Mouse (Mus musculus) heart, embryonic 13.5 days (tissue): Measurements from ENCODE around the gene Mep1a. TPM values are rescaled to one million over a fixed set of nuclear protein-coding genes. Genes with fewer than 3 reads are reported as not detected.
"Not testable (repeated sequence)": the region's sequence is repeated elsewhere in the genome, so short reads cannot be mapped to it uniquely, and the experiment has no call there.

Source experiments
- ATAC-seq: fragments of 200-750 bp; cut with Nextera tagmentation; 2 replicates; pipeline ENCODE4 v1.8.0; 2017; ENCODE audit warnings: moderate TSS enrichment; ENCODE audit not compliant: insufficient number of reproducible peaks, low FRiP score, low TSS enrichment; ENCODE audit errors: extremely low read depth
- H3K27ac ChIP-seq: fragments of 300-500 bp; sonication (generic); replicated peaks from 2 replicates; pipeline ENCODE4 v1.5.1; 2015; ENCODE audit warnings: moderate library complexity, mild to moderate bottlenecking, inconsistent platforms
- H3K27me3 ChIP-seq: fragments of 300-500 bp; sonication (generic); replicated peaks from 2 replicates; pipeline ENCODE4 v1.6.1; 2015; ENCODE audit warnings: mild to moderate bottlenecking, inconsistent platforms
- H3K36me3 ChIP-seq: fragments of 300-500 bp; sonication (generic); 2 replicates; pipeline ENCODE4 v1.6.1; 2015; ENCODE audit warnings: mild to moderate bottlenecking, inconsistent platforms
- H3K4me1 ChIP-seq: fragments of 300-500 bp; sonication (generic); 2 replicates; pipeline ENCODE4 v1.6.1; 2015; ENCODE audit warnings: inconsistent platforms
- H3K4me2 ChIP-seq: fragments of 300-500 bp; sonication (generic); 2 replicates; pipeline ENCODE4 v1.6.1; 2015; ENCODE audit warnings: inconsistent platforms, mild to moderate bottlenecking, moderate library complexity
- H3K4me3 ChIP-seq: fragments of 300-500 bp; sonication (generic); 2 replicates; pipeline ENCODE4 v1.5.1; 2015; ENCODE audit warnings: moderate library complexity, mild to moderate bottlenecking, inconsistent platforms
- H3K9ac ChIP-seq: fragments of 300-500 bp; sonication (generic); 2 replicates; pipeline ENCODE4 v1.6.1; 2015; ENCODE audit warnings: inconsistent platforms, mild to moderate bottlenecking, moderate library complexity
- H3K9me3 ChIP-seq: fragments of 300-500 bp; sonication (generic); 2 replicates; pipeline ENCODE4 v1.6.1; 2016; ENCODE audit warnings: inconsistent platforms
- WGBS: fragments of 180-500 bp; shearing (Covaris S2); methylation state at CpG from one replicate; pipeline ENCODE4 v1.1.7; 2015; ENCODE audit warnings: mixed read lengths; 5-methylcytosine and 5-hydroxymethylcytosine counted together
- polyA plus RNA-seq: library from polyadenylated mRNA; unstranded; fragments of >200 nt; fragmentation: Nextera tagmentation; extraction: Ambion mirVana; gene quantifications from 2 replicates; pipeline ENCODE4 v1.2.1, GENCODE M21; 2015

Mep1a gene
- polyA plus RNA-seq, 1 experiment from 2014 or later, result not detected

GRCm38 (mm10) chr17:43510782-43511181 is 8.2 kb upstream of the Mep1a start:
- no peaks in the 10 kb centered on the region for H3K27me3 ChIP-seq
- H3K4me1 ChIP-seq, result no peaks in the 10 kb centered on the region
- no peak overlapping the region for H3K9ac ChIP-seq
- no peak overlapping the region for H3K4me3 ChIP-seq
- H3K9me3 ChIP-seq, result peaks cover 17% of the 10 kb centered on the region
- no peaks in the 10 kb centered on the region for H3K36me3 ChIP-seq
- no peak overlapping the region for H3K27ac ChIP-seq
- WGBS, result 79% methylated on average over 4 of the region's 4 CpGs
- ATAC-seq, result no peak
- H3K4me2 ChIP-seq, result no peak overlapping the region

- ATAC-seq, result no peak
- no peak overlapping the region for H3K4me3 ChIP-seq
- no peaks in the 10 kb centered on the region for H3K36me3 ChIP-seq
- 55% methylated on average over 6 of the region's 6 CpGs for WGBS
- H3K9me3 ChIP-seq, result no peaks in the 10 kb centered on the region
- no peak overlapping the region for H3K4me2 ChIP-seq
- H3K4me1 ChIP-seq, result peaks cover 3% of the 10 kb centered on the region; the same call in 1 of the 2 replicates
- no peak overlapping the region for H3K27ac ChIP-seq
- no peak overlapping the region for H3K9ac ChIP-seq
- H3K27me3 ChIP-seq, result no peaks in the 10 kb centered on the region
These were observed 2.0 kb upstream of the Mep1a start for GRCm38 (mm10) chr17:43504594-43504934.

GRCm38 (mm10) chr17:43503861-43504593 is 1.4 kb upstream of the Mep1a start:
- H3K4me3 ChIP-seq, result no peak overlapping the region
- 50% methylated on average over 4 of the region's 4 CpGs for WGBS
- no peak for ATAC-seq
- H3K4me1 ChIP-seq, result peaks cover 3% of the 10 kb centered on the region; the same call in 1 of the 2 replicates
- H3K9me3 ChIP-seq, result no peaks in the 10 kb centered on the region
- H3K36me3 ChIP-seq, result no peaks in the 10 kb centered on the region
- no peak overlapping the region for H3K4me2 ChIP-seq
- no peaks in the 10 kb centered on the region for H3K27me3 ChIP-seq
- no peak overlapping the region for H3K9ac ChIP-seq
- H3K27ac ChIP-seq, result no peak overlapping the region

GRCm38 (mm10) chr17:43501631-43502030 is 981 bp downstream of the Mep1a start:
- 87% methylated on average over 5 of the region's 5 CpGs for WGBS

GRCm38 (mm10) chr17:43501223-43501622 is 1.4 kb downstream of the Mep1a start:
- Histone ChIP-seq H3K27me3 (no peaks in the 10 kb centered on the region), H3K9ac (no peak overlapping the region), H3K27ac (no peak overlapping the region), H3K4me1 (peaks cover 3% of the 10 kb centered on the region; the same call in 1 of the 2 replicates), H3K4me3 (no peak overlapping the region), H3K36me3 (no peaks in the 10 kb centered on the region), H3K9me3 (no peaks in the 10 kb centered on the region), H3K4me2 (no peak overlapping the region)
- ATAC-seq, result no peak
- WGBS, result 66% methylated on average over 3 of the region's 3 CpGs

More at GRCm38 (mm10) chr17:43501631-43502030, 981 bp downstream of the Mep1a start:
- no peak overlapping the region for H3K4me3 ChIP-seq
- no peaks in the 10 kb centered on the region for H3K27me3 ChIP-seq
- no peak overlapping the region for H3K4me2 ChIP-seq
- no peaks in the 10 kb centered on the region for H3K9me3 ChIP-seq
- H3K9ac ChIP-seq, result no peak overlapping the region
- no peak for ATAC-seq
- no peak overlapping the region for H3K27ac ChIP-seq
- H3K4me1 ChIP-seq, result peaks cover 3% of the 10 kb centered on the region; the same call in 1 of the 2 replicates
- no peaks in the 10 kb centered on the region for H3K36me3 ChIP-seq

- Histone ChIP-seq H3K36me3 (no peaks in the 10 kb centered on the region), H3K9ac (no peak overlapping the region), H3K4me1 (peaks cover 3% of the 10 kb centered on the region; the same call in 1 of the 2 replicates), H3K4me3 (no peak overlapping the region), H3K27ac (no peak overlapping the region), H3K4me2 (no peak overlapping the region), H3K27me3 (no peaks in the 10 kb centered on the region), H3K9me3 (no peaks in the 10 kb centered on the region)
- WGBS, result 70% methylated on average over 1 of the region's 1 CpGs
- no peak for ATAC-seq
These were observed 2.1 kb downstream of the Mep1a start for GRCm38 (mm10) chr17:43500513-43500912.

- Histone ChIP-seq H3K4me2 (no peak overlapping the region), H3K4me3 (no peak overlapping the region), H3K27ac (no peak overlapping the region), H3K9me3 (no peaks in the 10 kb centered on the region), H3K4me1 (no peaks in the 10 kb centered on the region), H3K36me3 (no peaks in the 10 kb centered on the region), H3K27me3 (no peaks in the 10 kb centered on the region), H3K9ac (no peak overlapping the region)
- 29% methylated on average over 4 of the region's 4 CpGs for WGBS
- no peak; the same call in 1 of the 2 replicates for ATAC-seq
These were observed 5.1 kb downstream of the Mep1a start for GRCm38 (mm10) chr17:43497521-43497920.

GRCm38 (mm10) chr17:43495502-43495901 is 7.1 kb downstream of the Mep1a start:
- no peak overlapping the region for H3K9ac ChIP-seq
- no peaks in the 10 kb centered on the region for H3K36me3 ChIP-seq
- no peak overlapping the region for H3K27ac ChIP-seq
- WGBS, result 78% methylated on average over 5 of the region's 5 CpGs
- no peak overlapping the region for H3K4me3 ChIP-seq
- no peaks in the 10 kb centered on the region for H3K27me3 ChIP-seq
- ATAC-seq, result no peak
- no peak overlapping the region for H3K4me2 ChIP-seq
- H3K9me3 ChIP-seq, result no peaks in the 10 kb centered on the region
- H3K4me1 ChIP-seq, result no peaks in the 10 kb centered on the region

GRCm38 (mm10) chr17:43490371-43490770 is 12.2 kb downstream of the Mep1a start:
- H3K27me3 ChIP-seq, ATAC-seq, H3K4me1 ChIP-seq, H3K9ac ChIP-seq, H3K4me3 ChIP-seq, H3K4me2 ChIP-seq, H3K36me3 ChIP-seq, H3K9me3 ChIP-seq, H3K27ac ChIP-seq: not testable (repeated sequence)
- WGBS, result 72% methylated on average over 6 of the region's 10 CpGs

- H3K36me3 ChIP-seq, result no peaks in the 10 kb centered on the region
- no peak overlapping the region for H3K9ac ChIP-seq
- no peak overlapping the region for H3K4me3 ChIP-seq
- no peaks in the 10 kb centered on the region for H3K9me3 ChIP-seq
- WGBS, result 68% methylated on average over 2 of the region's 2 CpGs
- ATAC-seq, result no peak
- no peaks in the 10 kb centered on the region for H3K27me3 ChIP-seq
- no peaks in the 10 kb centered on the region for H3K4me1 ChIP-seq
- no peak overlapping the region for H3K4me2 ChIP-seq
- H3K27ac ChIP-seq, result no peak overlapping the region
These were observed 14.0 kb downstream of the Mep1a start for GRCm38 (mm10) chr17:43488439-43489151.

- no peaks in the 10 kb centered on the region for H3K27me3 ChIP-seq
- H3K4me3 ChIP-seq, result no peak overlapping the region
- H3K9me3 ChIP-seq, result no peaks in the 10 kb centered on the region
- H3K4me1 ChIP-seq, result no peaks in the 10 kb centered on the region
- H3K4me2 ChIP-seq, result no peak overlapping the region
- H3K36me3 ChIP-seq, result no peaks in the 10 kb centered on the region
- no peak overlapping the region for H3K27ac ChIP-seq
- no peak overlapping the region for H3K9ac ChIP-seq
- ATAC-seq, result no peak
- WGBS, result 90% methylated on average over 3 of the region's 3 CpGs
These were observed 16.6 kb downstream of the Mep1a start for GRCm38 (mm10) chr17:43485982-43486381.

- Histone ChIP-seq H3K9ac (no peak overlapping the region), H3K36me3 (no peaks in the 10 kb centered on the region), H3K4me3 (no peak overlapping the region), H3K4me2 (no peak overlapping the region), H3K9me3 (no peaks in the 10 kb centered on the region), H3K27ac (no peak overlapping the region), H3K4me1 (no peaks in the 10 kb centered on the region), H3K27me3 (no peaks in the 10 kb centered on the region)
- no peak for ATAC-seq
These were observed 25.0 kb downstream of the Mep1a start for GRCm38 (mm10) chr17:43477621-43478020.
